Mouse (Mus musculus): ENCODE measurements at regions not wholly inside any gene's neighbourhood (a gene's known extent, or its start where the extent isn't known, plus 50 kb on each side); places are given as distances from the start of the nearest gene placed in this dataset.
A peak's percentile ranks its signal among the peaks of the same experiment; 100 is the strongest.

DNA sequence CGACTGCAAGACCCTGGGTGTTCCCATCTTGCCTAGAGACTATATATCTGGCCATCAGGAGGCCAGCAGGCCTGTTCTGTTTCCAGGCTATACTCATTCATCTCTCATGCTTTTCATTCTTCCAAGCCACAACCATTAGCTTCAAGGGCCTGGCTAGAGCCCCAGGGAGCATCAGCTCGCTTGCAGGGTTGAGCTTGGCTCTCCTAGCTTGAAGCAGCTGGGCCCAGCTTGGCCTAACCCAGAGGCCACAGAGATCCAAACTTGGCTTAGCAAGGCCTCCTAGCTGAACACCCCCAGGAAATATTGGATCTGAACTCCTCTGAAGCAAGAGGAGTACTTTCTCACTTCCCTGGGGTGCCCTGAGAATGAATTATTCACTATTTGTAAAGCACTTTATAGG lies 50.3 kb upstream of the 3425401B19Rik start:
- DNase-seq = peak; percentile 36
